Mouse (Mus musculus): ENCODE data around the gene 6030452D12Rik.

6030452D12Rik gene

GRCm38 (mm10) chr8:106500018-106500685, at the start of gene 6030452D12Rik:
Gene 6030452D12Rik, plus strand, starts transcription at chr8:106500522.
- DNase-seq (ENCODE audit: low read depth, low spot score), result no peak

- peak; percentile 95 for DNase-seq (ENCODE audit: low read depth, low spot score)
Measured at GRCm38 (mm10) chr8:106451301-106452085, 48.8 kb upstream of the 6030452D12Rik start.

GRCm38 (mm10) chr8:106452701-106453481, 47.4 kb upstream of the 6030452D12Rik start:
- no peak for DNase-seq (ENCODE audit: low read depth, low spot score)

GRCm38 (mm10) chr8:106454036-106454435, 46.3 kb upstream of the 6030452D12Rik start:
- DNase-seq (ENCODE audit: low read depth, low spot score), result peak; percentile 77

- no peak for DNase-seq (ENCODE audit: low read depth, low spot score)
Measured at GRCm38 (mm10) chr8:106462131-106462530, 38.2 kb upstream of the 6030452D12Rik start.

- no peak for DNase-seq (ENCODE audit: low read depth, low spot score)
Measured at GRCm38 (mm10) chr8:106463795-106464194, 36.5 kb upstream of the 6030452D12Rik start.

- no peak for DNase-seq (ENCODE audit: low read depth, low spot score)
Measured at GRCm38 (mm10) chr8:106469485-106469884, 30.8 kb upstream of the 6030452D12Rik start.

- no peak for DNase-seq (ENCODE audit: low read depth, low spot score)
Measured at GRCm38 (mm10) chr8:106474001-106474400, 26.3 kb upstream of the 6030452D12Rik start.

- DNase-seq (ENCODE audit: low read depth, low spot score), result no peak
Measured at GRCm38 (mm10) chr8:106504241-106504640, 3.9 kb downstream of the 6030452D12Rik start.

GRCm38 (mm10) chr8:106505328-106505965, 5.1 kb downstream of the 6030452D12Rik start:
- no peak for DNase-seq (ENCODE audit: low read depth, low spot score)

- DNase-seq (ENCODE audit: low read depth, low spot score), result no peak
Measured at GRCm38 (mm10) chr8:106506106-106506505, 5.8 kb downstream of the 6030452D12Rik start.

GRCm38 (mm10) chr8:106507761-106508331, 7.5 kb downstream of the 6030452D12Rik start:
- peak; percentile 76 for DNase-seq (ENCODE audit: low read depth, low spot score)

- no peak for DNase-seq (ENCODE audit: low read depth, low spot score)
Measured at GRCm38 (mm10) chr8:106508456-106508855, 8.1 kb downstream of the 6030452D12Rik start.

GRCm38 (mm10) chr8:106509079-106509780, 8.9 kb downstream of the 6030452D12Rik start:
- peak; percentile 57 for DNase-seq (ENCODE audit: low read depth, low spot score)

- DNase-seq (ENCODE audit: low read depth, low spot score), result peak; percentile 75
Measured at GRCm38 (mm10) chr8:106510365-106510975, 10.1 kb downstream of the 6030452D12Rik start, which contains the start of gene Cdh3. Gene Cdh3, plus strand, starts transcription at chr8:106510891.

GRCm38 (mm10) chr8:106511065-106511501, 10.8 kb downstream of the 6030452D12Rik start:
- DNase-seq (ENCODE audit: low read depth, low spot score), result peak; percentile 54

- DNase-seq (ENCODE audit: low read depth, low spot score), result peak; percentile 55
Measured at GRCm38 (mm10) chr8:106511531-106512041, 11.3 kb downstream of the 6030452D12Rik start.

- no peak for DNase-seq (ENCODE audit: low read depth, low spot score)
Measured at GRCm38 (mm10) chr8:106512475-106513150, 12.3 kb downstream of the 6030452D12Rik start.

- peak; percentile 87 for DNase-seq (ENCODE audit: low read depth, low spot score)
Measured at GRCm38 (mm10) chr8:106515946-106516479, 15.7 kb downstream of the 6030452D12Rik start.
